Mouse (Mus musculus) gastrocnemius, postnatal 36 days (tissue): Measurements from ENCODE around the gene Gm826. TPM values are rescaled to one million over a fixed set of nuclear protein-coding genes. Genes with fewer than 3 reads are reported as not detected.

Experiments
- DNase-seq, 2 experiments: peaks; one replicate each; pipeline ENCODE4 v3.0.0; 2022
- intact Hi-C: fragments of 180-260 bp; cut with DNase I; formaldehyde crosslinking; loops from one replicate; pipeline ENCODE4 v1.15.1; 2025
- long read RNA-seq, 2 experiments: library from polyadenylated mRNA; stranded (forward); transcript quantifications; one replicate each; pipeline ENCODE4 v2.0.0; 2021
- total RNA-seq, 2 experiments: library from RNA; stranded (reverse); gene quantifications; 2 replicates each; pipeline ENCODE4 v1.2.3; 2021

Gene Gm826
- total RNA-seq = 1 to 10 TPM; 3.0 to 3.4 TPM
- long read RNA-seq, experiment 1, partial matches to known transcripts = 2 of 12 reads
- long read RNA-seq, experiment 1, other reads (novel, unspliced or antisense) = 8 of 12 reads
- long read RNA-seq, experiment 2, partial matches to known transcripts = 1 of 11 reads
- long read RNA-seq, experiment 2, other reads (novel, unspliced or antisense) = 8 of 11 reads

DNA sequence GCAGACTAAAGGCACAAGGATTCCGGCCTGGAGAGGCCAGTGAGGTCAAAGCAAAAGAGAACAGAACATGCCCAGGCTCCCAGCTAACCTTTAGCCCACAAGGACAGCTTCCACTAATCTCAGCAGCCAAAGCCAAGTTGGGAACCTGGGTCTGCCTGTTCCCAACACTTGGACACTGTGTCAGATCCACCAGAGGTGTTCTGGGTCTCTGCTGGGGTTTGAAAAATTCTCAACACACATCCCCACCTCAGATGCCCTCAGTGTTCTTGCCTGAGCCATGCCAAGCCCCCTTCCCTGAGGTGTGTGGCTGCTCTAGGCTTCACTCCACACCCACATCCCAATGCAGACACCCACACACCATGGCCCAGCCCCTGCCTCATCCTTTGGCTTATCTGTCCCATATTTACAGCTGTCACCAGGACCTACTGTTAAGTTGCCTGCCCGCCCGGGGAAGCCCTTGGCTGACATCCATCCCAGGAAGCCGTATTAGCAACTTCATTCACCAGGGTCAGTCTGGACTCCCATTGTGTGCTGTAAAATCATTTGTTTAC, at the start of gene Gm826:
Gene Gm826 (minus strand): TSS at position 52 of the 551 bp plus-strand sequence.
- intact Hi-C loops = no loop called here
- DNase-seq = no peak

DNA sequence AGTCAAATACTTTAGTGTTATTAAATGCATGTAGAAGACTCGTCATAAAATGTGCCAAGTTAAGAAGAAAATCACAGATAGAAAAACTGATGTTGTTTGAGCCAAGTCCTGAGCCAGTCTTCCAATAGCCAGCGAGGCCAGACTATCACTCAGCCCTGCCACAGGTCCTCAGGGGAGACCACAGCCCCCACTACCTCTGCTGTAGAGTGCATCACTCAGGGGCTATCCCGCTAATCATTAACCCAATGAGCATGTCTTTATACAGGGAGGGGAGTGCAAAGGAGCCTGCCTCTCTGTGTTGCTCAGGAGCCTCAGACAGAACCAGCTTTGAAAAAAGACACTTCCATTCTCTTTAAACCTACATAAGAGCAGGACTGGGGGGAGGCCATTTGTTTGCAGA, 49.5 kb upstream of the Gm826 start:
- intact Hi-C loops = no loop called here
- DNase-seq = no peak

DNA sequence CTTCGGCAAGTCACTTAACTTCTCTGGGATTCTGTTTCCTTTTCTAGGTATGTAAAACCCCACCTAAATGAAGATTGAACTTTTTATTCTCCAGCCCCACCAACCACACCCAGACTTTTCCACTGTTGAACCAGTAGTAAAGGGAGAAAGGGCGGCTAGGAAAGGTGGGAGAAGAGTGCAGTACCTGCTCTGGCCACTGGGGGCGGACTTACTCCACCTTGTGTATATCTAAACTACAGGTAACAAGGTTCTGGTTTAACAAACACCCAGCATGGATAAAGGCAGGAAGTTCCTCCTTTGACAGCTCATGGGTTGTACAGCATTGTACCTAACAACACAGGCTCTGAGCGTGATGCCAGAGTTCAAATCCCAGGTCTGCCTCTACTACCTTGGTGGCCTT, 44.3 kb upstream of the Gm826 start:
- DNase-seq = no peak
- intact Hi-C loops = no loop called here

DNA sequence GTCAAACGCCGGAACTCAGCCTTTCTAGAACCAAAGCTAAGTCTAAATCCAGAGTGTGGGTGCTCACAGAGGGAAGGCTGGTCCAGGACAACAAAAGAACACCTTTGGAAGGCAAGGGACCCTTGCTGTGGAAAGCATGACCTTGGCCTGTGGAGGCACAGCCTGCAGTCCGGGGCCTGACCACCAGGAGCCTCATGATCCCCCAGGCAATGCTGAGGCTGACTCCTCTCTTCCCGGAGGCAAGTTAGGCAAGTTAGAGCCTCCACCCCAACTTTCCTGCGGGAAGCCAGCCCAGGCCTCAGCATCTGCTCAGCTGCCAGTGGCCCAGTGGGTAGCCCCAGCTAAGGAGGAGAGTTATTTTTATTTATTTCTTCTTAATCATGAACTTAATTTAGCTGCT, 42.3 kb upstream of the Gm826 start:
- intact Hi-C loops = loop anchor here (2.0 kb wide), 1 partner anchor 203 kb away; no protein-coding TSS in a partner anchor
- no peak for DNase-seq

DNA sequence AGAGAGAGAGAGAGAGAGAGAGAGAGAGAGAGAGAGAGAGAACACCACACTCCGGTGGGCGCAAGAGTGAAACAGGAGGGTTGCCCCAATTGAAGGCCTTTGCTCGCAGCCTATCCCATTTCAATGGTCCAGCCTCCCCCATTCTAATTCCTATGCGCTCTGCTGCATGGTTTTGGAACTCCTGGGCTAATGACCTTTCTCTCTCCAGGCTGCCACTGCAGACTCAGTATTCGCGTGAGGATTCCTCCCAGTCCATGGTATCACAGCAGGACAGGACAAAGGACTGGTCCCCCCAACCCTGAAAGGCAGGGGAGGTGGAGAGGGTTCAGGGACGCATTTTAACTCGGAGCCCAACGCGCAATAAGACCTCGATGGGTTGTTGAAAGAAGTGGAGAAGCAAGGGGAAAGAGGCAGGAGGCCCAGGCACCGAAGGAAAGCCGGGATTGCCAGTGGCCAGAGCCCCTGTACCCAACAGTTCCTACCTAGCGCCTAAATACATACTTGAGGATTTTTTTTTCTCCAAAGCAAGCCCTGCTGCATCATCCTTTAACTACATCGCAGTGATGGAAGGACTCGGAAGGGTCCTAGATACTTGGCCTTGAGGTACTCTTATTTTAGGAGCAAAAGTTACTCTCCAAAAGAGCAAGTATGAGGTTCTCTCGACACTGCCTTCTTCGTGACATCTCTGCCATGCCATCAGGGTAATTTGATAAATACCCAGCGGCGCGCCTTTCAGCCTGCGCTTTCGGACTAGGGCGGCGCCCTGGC, 35.9 kb upstream of the Gm826 start:
- DNase-seq = no peak
- intact Hi-C loops = loop anchor here (5.0 kb wide), 3 partner anchors 308 to 1313 kb away; no protein-coding TSS in a partner anchor

DNA sequence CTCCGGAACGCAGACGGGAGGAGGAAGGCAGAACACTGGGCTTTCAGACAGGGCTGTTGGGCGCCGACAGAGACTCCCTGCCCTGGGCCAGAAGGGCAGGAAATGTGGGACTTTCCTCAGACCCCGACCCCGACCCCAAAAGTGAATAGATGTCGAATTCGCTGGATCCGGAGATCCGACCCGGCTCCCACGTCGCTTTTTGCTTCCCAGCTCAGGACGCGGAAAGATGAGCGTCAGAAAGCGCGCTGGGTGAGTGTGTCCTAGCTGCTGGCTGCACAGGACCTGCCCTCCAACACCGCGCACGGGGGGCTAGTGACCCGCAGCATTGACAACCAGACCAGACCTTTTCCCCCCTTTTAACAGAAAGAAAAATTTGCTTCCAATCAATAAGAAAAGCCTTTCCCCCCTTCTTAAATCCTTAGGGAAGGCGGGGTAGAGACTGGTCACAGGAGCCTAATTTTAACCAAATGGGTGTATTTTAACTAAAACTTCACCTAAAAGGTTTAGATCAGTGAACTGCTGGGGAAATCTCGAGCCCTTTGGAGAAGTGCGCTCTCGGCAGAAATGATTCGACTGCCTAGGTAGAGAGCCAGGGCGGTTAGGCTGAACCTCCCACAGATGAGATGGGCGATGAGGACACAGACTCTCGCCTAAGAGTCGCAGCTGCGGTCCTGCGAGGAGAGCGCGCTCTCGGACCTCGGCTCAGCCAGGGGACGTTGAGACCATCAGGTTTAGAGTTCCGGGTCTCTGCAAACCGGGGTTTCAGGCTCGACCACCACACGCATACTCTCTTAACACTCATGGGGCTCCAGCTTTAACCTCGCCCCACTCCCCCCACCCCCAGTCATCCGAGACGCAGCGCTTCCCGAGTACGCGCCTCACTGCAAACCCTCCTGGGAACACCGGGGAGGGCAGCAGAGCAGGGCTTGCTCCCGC, 34.7 kb upstream of the Gm826 start:
- intact Hi-C loops = loop anchor here (5.0 kb wide), 3 partner anchors 306 to 1311 kb away; no protein-coding TSS in a partner anchor

DNA sequence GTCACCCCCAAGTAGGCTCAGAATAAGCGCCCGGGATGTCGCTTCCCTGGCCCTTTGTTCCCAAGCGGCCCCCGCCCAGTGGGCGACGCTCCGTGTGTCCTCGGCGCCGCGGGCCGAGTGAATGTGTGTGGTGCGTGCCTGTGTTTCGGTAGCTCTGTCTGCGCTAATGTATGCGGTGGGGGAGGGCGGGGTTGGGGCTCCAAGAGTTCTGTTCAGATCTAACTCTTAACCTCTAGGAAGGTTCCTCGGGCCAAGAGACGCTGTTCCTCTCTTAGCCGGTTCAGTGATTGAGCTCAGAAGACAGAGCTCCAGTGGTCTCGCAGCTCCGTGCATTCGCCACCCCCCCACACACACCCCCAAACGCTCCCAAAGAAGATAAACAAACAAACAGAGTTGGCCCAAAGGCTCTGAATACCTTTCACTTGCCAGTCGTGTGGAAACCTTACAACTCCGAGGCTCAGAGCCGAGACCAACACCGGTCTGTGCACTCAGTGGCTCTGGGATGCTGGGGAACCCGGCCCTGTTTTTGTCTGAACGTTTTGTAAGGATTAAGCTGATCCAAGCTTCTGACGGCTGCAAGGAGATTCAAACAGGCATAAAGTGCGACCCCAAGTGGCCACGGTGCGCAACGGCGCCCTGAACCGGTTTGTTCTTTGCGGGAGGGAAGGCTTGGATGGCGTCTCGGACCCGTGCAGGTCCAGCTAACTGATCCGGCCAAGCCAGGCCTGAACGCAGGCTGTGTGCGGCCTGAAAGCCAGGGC, 33.7 kb upstream of the Gm826 start:
- intact Hi-C loops = loop anchor here (5.0 kb wide), 3 partner anchors 305 to 1310 kb away; no protein-coding TSS in a partner anchor
- peak; percentile 91 to 93 for DNase-seq

More for the DNA sequence above, 34.7 kb upstream of the Gm826 start:
- DNase-seq = no peak

DNA sequence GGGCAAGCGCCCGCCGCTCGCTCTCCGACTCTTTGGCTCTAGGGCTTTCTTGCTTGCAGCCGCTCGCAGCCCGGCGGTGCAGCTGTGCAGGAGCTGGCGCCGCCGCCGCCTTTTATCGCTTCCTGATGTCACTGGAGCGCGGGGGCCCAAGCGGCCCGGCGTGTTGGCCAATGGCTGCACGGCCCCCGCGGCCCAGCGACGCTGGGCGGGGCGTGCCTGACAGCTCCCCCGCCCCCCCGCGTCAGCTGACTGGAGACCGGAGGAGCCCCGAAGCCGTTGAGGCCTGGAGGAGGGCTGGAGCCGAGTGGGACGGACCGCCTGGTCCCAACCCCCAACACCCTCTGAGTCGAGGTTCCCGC, 33.0 kb upstream of the Gm826 start, which contains the start of gene Mafb:
Gene Mafb (minus strand): TSS at position 86 of the 359 bp plus-strand sequence.
- intact Hi-C loops = loop anchor here (5.0 kb wide), 3 partner anchors 305 to 1310 kb away; no protein-coding TSS in a partner anchor
- DNase-seq = peak; percentile 94 to 95

DNA sequence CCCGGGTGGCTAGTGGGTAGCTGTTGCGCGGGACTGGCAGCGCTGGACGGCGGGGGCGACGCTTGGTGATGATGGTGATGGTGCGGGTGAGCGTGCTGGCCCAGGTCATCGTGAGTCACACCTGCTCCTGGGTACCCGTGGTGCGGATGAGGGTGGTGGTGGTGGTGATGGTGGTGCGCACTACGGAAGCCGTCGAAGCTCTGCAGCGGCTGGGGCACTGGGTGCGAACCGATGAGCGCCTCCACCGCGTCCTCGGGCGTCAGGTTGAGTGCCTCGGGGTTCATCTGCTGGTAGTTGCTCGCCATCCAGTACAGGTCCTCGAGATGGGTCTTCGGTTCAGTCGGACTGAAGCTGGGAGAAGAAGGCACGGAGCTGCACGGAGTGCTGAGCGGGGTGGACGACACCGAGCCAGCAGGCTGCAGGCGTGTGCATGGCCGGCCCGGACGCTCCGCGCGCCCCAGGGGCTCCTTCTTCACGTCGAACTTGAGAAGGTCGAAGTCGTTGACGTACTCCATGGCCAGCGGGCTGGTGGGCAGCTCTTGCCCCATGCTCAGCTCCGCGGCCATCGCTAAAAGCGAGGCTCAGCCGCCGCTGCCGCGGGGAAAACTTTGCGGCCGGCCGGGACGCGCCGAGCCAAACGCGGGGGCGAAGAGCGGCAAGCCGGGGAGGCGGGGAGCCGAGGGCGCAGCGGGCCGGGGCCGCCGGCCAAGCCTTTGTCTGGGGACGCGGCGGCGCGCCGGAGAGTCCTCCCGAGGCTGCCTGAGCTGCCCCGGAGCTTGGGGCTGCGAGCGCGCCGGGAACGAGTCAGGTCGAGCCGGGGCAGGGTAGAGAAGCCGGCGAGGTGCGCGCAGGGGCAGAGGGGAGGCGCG, 32.4 kb upstream of the Gm826 start:
- DNase-seq = peak in 1 of 2 experiments; percentile 41
- intact Hi-C loops = loop anchor here (5.0 kb wide), 3 partner anchors 304 to 1309 kb away; no protein-coding TSS in a partner anchor

DNA sequence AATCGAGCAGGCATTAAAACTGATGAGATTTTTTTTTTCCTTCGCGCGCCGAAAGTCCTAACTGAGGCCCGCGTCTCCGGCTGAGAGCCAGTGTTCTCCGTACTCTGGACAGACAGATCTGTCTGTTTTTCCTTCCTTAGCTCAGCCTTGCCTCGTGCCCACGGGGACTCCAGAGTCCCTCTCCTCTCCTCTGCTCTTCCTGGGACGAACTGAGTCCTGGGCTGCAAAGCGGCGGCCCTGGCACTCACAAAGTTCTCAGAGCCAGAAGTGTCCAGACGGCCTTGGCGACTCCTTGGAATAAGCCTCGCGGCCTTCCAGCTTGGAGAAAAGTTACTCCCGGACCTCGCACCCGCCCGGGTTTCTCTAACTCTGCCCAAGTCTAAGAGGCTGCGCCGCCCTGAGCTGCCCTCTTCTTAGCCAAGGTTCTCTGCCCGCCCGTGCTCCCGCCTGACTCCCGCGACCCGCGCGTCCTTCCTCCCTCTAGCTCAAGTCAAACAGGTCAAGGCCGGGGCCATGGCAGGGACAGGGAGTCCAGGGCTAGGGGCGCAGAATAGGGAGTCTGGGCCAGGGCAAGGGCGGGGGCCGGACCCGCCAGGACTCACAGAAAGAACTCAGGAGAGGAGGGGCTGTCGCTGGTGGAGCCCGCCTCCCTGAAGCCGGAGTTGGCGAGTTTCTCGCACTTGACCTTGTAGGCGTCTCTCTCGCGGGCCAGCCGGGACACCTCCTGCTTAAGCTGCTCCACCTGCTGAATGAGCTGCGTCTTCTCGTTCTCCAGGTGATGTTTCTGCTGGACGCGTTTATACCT, 31.3 kb upstream of the Gm826 start:
- intact Hi-C loops = loop anchor here (5.0 kb wide), 3 partner anchors 303 to 1308 kb away; no protein-coding TSS in a partner anchor
- DNase-seq = peak; percentile 23 to 58

DNA sequence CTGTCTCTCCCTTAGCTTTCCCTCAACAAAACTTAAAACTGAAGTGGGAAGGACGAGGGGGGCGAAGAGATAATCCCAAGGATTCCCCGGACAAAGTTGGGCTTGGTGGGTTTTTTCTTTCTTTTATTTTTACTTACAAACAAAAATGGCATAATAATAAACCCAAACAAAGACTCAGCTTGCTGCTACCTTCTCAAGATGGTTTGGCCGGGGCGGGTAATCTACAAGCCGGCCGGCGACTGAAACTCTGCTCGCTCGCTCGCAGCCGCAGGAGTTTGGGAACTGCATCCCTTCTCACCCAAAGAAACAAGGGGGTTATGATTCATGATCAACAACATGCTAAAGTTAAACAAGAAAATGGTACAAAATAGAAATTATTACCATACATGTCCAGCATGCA, 30.7 kb upstream of the Gm826 start:
- intact Hi-C loops = loop anchor here (5.0 kb wide), 3 partner anchors 302 to 1307 kb away; no protein-coding TSS in a partner anchor
- DNase-seq = no peak

DNA sequence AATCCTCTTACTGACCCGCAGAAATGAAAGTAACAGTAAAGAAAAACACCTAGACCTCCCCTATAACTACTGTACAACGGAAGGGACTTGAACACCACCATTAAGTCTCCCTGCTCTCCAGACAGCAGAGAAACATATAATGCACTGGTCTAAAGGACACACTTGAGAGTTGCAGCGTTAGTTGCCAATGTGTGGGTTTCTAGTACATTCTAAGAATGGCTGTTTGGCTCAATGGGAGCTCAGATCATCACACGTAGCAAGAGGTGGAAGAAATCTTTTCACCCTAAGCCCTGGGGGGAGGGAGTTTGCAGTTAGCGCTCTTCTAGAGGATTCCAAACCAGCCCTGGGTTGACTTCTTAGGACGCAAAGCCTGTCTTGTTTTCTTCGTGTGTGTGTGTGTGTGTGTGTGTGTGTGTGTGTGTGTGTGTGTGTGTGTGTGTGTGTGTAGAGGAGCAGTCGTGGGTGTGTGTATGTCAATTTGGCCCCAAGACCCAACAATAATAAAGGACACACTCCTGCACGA, 30.2 kb upstream of the Gm826 start:
- intact Hi-C loops = no loop called here

DNA sequence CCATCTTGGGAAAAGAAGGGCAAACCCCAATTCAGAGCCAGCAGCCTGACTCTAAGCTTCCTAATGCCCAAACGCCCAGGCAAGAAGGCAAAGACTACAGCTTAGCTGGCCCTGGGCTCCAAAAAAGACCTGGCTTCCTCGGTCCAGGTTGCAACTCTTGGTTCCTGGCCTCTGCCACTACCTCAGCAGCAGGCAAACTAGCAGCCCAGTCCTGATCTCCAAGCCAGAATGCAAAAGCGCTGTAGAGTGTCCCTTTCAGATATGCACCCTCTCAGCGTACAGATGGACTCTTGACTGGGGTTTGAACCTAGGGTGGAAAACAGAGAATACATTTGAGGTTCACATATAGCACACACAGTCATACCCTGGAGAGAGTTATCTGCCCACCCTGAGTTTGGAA, 29.2 kb upstream of the Gm826 start:
- DNase-seq = no peak
- intact Hi-C loops = no loop called here

More for the DNA sequence above, 30.2 kb upstream of the Gm826 start:
- DNase-seq = no peak

DNA sequence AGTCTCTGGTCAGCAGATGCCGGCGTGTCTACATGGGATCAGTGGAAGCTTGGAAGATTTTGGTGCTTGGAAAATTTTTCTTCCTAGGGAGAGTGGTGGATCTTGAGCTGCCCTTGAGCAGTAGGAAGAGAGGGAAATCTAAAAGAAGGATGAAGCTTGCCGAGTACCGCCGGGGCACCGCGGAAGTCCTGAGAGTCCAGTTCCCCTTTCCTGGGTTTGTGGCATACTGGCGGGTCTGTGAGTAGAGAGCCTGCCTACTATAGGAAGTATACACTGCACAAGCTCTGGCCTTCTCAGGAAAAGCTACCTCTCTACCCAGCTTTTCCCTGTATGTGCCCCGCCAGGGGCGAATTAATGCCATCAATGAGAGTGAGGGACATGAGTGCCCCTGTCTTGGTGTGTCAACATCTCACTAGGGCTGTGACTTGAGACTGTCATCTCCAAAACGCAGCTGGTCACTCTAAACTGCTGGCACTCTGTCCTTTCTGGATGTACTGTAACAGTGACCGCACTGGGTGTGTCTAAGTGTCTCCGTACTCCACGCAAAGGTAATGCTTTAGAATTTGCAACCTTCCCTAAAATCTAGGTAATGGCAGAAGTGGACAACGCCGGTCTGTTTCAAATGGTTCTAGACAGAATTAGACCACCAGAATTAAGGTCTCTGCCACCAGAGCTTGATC, 27.6 kb upstream of the Gm826 start:
- intact Hi-C loops = no loop called here
- DNase-seq = no peak

DNA sequence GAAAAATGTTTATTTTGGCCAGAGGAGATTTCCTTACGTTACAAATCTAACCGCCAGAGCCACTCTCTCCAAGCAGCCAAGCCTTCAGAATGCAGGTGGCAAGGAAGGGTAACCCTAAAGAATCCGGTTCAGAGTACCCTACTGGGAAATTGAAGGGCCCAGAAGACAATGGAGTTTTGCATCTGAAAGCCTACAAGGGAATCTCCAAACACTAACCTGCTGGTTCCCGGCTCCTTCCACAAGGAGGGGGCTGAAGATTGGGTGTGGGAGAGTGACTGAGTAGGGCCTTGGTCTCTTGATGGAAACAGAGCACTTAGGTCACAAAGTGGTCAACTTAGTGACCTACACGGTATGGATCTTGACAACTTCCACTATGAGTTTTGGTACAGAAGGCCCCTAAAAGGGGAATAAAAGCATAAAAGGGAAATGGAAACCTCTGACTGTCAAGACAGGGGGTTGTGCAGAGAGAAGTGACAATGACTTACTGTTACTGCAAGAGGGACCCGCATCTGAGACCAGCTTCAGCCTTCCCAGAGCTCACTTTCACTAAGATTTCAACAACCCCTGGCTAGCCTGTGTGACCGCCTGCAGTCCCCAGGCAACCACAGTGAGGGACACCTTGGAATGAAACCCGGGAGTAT, 26.4 kb upstream of the Gm826 start:
- intact Hi-C loops = no loop called here
- DNase-seq = no peak

DNA sequence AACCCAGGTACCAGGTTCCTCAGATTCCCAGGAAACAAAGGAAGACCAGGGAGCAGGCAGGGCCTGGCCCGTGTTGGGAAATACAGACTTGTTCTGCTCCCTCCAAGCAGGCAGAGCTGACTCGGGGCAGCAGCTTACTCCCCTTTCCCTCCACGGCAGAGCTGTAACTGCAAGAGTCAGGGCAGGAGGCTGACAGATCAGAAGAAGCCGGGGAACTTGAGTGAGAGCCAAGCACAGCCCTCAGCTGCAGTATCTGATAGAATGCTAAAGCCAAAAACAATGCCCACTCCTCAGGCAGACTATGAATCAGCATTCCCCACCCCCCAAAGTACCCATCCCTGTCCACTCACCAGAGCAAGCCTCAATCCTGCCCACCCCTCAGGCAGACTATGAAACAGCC, 24.9 kb upstream of the Gm826 start:
- intact Hi-C loops = no loop called here
- no peak for DNase-seq
